Mouse (Mus musculus): ENCODE results near the gene Apbb2. TPM values are rescaled to one million over a fixed set of nuclear protein-coding genes. Genes with fewer than 3 reads are reported as not detected.

Apbb2 gene
- 3.4 TPM for polyA plus RNA-seq (2017; shearing (Covaris generic))

DNA sequence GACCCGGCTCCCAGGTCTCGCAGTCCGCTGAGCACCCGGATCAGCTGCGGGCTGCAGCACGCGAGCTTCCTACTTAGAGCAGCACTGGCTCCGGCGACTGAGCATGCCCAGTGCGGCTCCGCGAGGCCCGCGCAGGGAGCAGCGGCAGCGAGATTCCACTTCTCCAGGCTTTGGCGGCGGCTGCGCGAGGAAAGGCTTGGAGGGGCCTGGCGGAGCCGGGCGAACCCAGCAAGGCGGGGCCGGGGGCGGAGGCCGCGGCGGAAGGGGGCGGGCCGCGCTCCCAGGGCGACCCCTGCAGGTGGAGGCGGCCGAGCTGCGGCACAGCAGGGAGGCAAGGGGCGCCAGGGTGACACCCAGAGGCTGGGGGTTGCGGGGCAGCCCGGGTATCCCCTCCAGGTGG lies at the start of gene Apbb2:
Gene Apbb2 (minus strand): TSS at position 188 of the 400 bp plus-strand sequence.

DNA sequence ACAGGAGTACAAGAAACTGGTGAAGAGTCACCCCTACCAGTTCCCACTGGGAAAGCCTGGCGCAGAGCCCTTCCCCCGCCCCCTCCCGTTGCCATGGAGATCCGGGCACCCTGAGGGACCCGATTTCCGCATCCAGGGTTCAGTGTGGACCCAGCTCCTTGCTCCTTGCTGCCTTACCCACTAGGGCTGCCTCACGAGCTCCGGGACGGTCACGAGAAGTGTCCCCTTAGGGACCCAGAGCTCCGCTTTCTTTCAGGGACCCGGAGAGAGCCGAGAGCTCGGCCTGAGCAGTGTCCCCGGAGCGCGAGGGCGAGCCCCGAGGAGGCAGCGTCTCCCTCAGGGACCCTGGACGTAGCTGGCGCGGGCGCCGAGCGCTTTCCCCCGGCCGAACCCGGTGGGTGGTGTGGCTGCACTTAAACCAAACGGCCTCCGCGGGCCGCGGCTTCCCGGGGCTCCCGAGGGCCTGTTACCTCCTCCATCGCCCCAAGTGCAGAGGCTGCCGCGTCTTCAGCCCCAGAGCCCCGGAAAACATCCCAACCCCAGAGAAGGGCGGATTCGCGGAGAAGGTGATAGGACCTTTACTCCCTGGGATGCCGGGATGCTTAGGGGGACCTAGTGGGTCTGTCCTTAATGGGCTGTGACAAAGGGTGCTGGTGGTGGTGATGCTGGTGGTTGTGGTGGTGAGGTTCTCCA lies 358.7 kb downstream of the Apbb2 start, which contains the start of gene Nsun7:
Gene Nsun7 (plus strand): TSS at position 142 of the 693 bp plus-strand sequence.

Other genes starting within 250 kb of the Apbb2 start
- gene Uchl1, start 57.3 kb upstream of the Apbb2 start, polyA plus RNA-seq (2017; shearing (Covaris generic)), result not detected
- not detected for gene Limch1, start 127.0 kb upstream of the Apbb2 start, polyA plus RNA-seq (2017; shearing (Covaris generic))

Measured in CD4-positive, CD25-positive, alpha-beta regulatory T cell (primary cell).